Mouse (Mus musculus) neural tube, embryonic 11.5 days (tissue): ENCODE measurements around the gene Trim11. TPM values are rescaled to one million over a fixed set of nuclear protein-coding genes. Genes with fewer than 3 reads are reported as not detected.

Source experiments
- ATAC-seq: fragments of 200-750 bp; cut with Nextera tagmentation; 2 replicates; pipeline ENCODE4 v1.8.0; 2017; ENCODE audit warnings: moderate number of reproducible peaks, mild to moderate bottlenecking, moderate TSS enrichment, moderate library complexity; ENCODE audit not compliant: insufficient read depth, low FRiP score, low TSS enrichment
- DNase-seq: peaks from one replicate; pipeline ENCODE4 v3.0.0-alpha.2; 2015; ENCODE audit warnings: low spot score
- H3K27ac ChIP-seq: fragments of 300-500 bp; sonication (generic); 2 replicates; pipeline ENCODE4 v1.5.1; 2014; ENCODE audit warnings: low read depth, mild to moderate bottlenecking, low read length
- H3K27me3 ChIP-seq: fragments of 300-500 bp; sonication (generic); 2 replicates; pipeline ENCODE4 v1.6.1; 2014; ENCODE audit warnings: mild to moderate bottlenecking, low read length, mixed read lengths; ENCODE audit not compliant: control insufficient read depth, insufficient read depth
- H3K36me3 ChIP-seq: fragments of 300-500 bp; sonication (generic); 2 replicates; pipeline ENCODE4 v1.6.1; 2014; ENCODE audit warnings: mild to moderate bottlenecking, low read length, moderate library complexity, mixed read lengths; ENCODE audit not compliant: control insufficient read depth, insufficient read depth
- H3K4me1 ChIP-seq: fragments of 300-500 bp; sonication (generic); 2 replicates; pipeline ENCODE4 v1.6.1; 2014; ENCODE audit warnings: low read length, mixed read lengths; ENCODE audit not compliant: control insufficient read depth, insufficient read depth
- H3K4me2 ChIP-seq: fragments of 300-500 bp; sonication (generic); 2 replicates; pipeline ENCODE4 v1.6.1; 2014; ENCODE audit warnings: low read depth, mild to moderate bottlenecking, moderate library complexity
- H3K4me3 ChIP-seq: fragments of 300-500 bp; sonication (generic); 2 replicates; pipeline ENCODE4 v1.5.1; 2014; ENCODE audit warnings: low read depth, low read length
- H3K9ac ChIP-seq: fragments of 300-500 bp; sonication (generic); 2 replicates; pipeline ENCODE4 v1.6.1; 2014; ENCODE audit warnings: mild to moderate bottlenecking, low read length
- H3K9me3 ChIP-seq: fragments of 300-500 bp; sonication (generic); 2 replicates; pipeline ENCODE4 v1.6.1; 2016; ENCODE audit warnings: low read length; ENCODE audit not compliant: control insufficient read depth
- WGBS: fragments of 180-500 bp; shearing (Covaris S2); extraction: QIAGEN DNeasy Blood & Tissue Kit; methylation state at CpG from one replicate; pipeline ENCODE4 v1.1.7; 2014; 5-methylcytosine and 5-hydroxymethylcytosine counted together
- microRNA-seq: library from miRNA; unstranded; fragments of <30 nt; microRNA quantifications from one replicate; pipeline ENCODE4, GENCODE M21; 2016
- polyA plus RNA-seq: library from polyadenylated mRNA; unstranded; fragments of >200 nt; fragmentation: Nextera tagmentation; extraction: Ambion mirVana; gene quantifications from 2 replicates; pipeline ENCODE4 v1.2.1, GENCODE M21; 2014

Trim11 gene
- polyA plus RNA-seq, 1 experiment from 2014 or later, result 20.8 TPM

GRCm38 (mm10) chr11:58999830-59000229 lies 21.9 kb downstream of the Trim11 start:
- WGBS, result 89% methylated on average over 6 of the region's 6 CpGs

GRCm38 (mm10) chr11:59000635-59001034 lies 22.7 kb downstream of the Trim11 start:
- no peaks in the 10 kb centered on the region for H3K36me3 ChIP-seq
- no peaks in the 10 kb centered on the region for H3K27me3 ChIP-seq
- no peak overlapping the region for H3K9ac ChIP-seq
- WGBS, result 94% methylated on average over 21 of the region's 21 CpGs
- H3K27ac ChIP-seq, result no peak overlapping the region
- H3K4me2 ChIP-seq, result no peak overlapping the region
- ATAC-seq (no peak), DNase-seq (no peak)
- H3K4me3 ChIP-seq, result no peak overlapping the region
- H3K9me3 ChIP-seq, result no peaks in the 10 kb centered on the region
- no peaks in the 10 kb centered on the region for H3K4me1 ChIP-seq

More at GRCm38 (mm10) chr11:58999830-59000229, 21.9 kb downstream of the Trim11 start:
- H3K4me2 ChIP-seq, result no peak overlapping the region
- no peaks in the 10 kb centered on the region for H3K36me3 ChIP-seq
- no peaks in the 10 kb centered on the region for H3K4me1 ChIP-seq
- H3K4me3 ChIP-seq, result no peak overlapping the region
- no peaks in the 10 kb centered on the region for H3K9me3 ChIP-seq
- H3K27ac ChIP-seq, result no peak overlapping the region
- DNase-seq (no peak), ATAC-seq (no peak)
- H3K9ac ChIP-seq, result no peak overlapping the region
- 0 out of 2 replicates have a peak, but pooled peaks cover 3% of the 10 kb centered on the region for H3K27me3 ChIP-seq

GRCm38 (mm10) chr11:59002327-59003079 lies 24.6 kb downstream of the Trim11 start:
- no peak for ATAC-seq
- Histone ChIP-seq H3K4me2 (no peak overlapping the region), H3K9me3 (no peaks in the 10 kb centered on the region), H3K27ac (no peak overlapping the region), H3K4me1 (no peaks in the 10 kb centered on the region), H3K36me3 (no peaks in the 10 kb centered on the region), H3K4me3 (no peak overlapping the region), H3K27me3 (no peaks in the 10 kb centered on the region), H3K9ac (no peak overlapping the region)
- no peak for DNase-seq
- 75% methylated on average over 7 of the region's 7 CpGs for WGBS

GRCm38 (mm10) chr11:59015052-59015451 lies 37.2 kb downstream of the Trim11 start:
- DNase-seq (peak; percentile 52), ATAC-seq (no peak)
- no peaks in the 10 kb centered on the region for H3K27me3 ChIP-seq
- H3K9ac ChIP-seq, result no peak overlapping the region
- no peaks in the 10 kb centered on the region for H3K36me3 ChIP-seq
- no peak overlapping the region for H3K4me2 ChIP-seq
- no peak overlapping the region for H3K27ac ChIP-seq
- no peak overlapping the region for H3K4me3 ChIP-seq
- WGBS, result 42% methylated on average over 9 of the region's 9 CpGs
- H3K4me1 ChIP-seq, result no peaks in the 10 kb centered on the region
- no peaks in the 10 kb centered on the region for H3K9me3 ChIP-seq

GRCm38 (mm10) chr11:59026411-59026810 lies 48.5 kb downstream of the Trim11 start:
- H3K4me1 ChIP-seq, result 0 out of 2 replicates have a peak, but pooled peaks cover 2% of the 10 kb centered on the region
- H3K9ac ChIP-seq, result no peak overlapping the region
- WGBS, result 59% methylated on average over 6 of the region's 6 CpGs
- no peak for ATAC-seq
- H3K27ac ChIP-seq, result no peak overlapping the region
- no peak overlapping the region for H3K4me2 ChIP-seq
- DNase-seq, result no peak
- no peaks in the 10 kb centered on the region for H3K27me3 ChIP-seq
- H3K4me3 ChIP-seq, result no peak overlapping the region
- no peaks in the 10 kb centered on the region for H3K9me3 ChIP-seq
- no peaks in the 10 kb centered on the region for H3K36me3 ChIP-seq

GRCm38 (mm10) chr11:59029003-59029402 lies 51.1 kb downstream of the Trim11 start:
- Histone ChIP-seq H3K27me3 (no peaks in the 10 kb centered on the region), H3K9ac (no peak overlapping the region), H3K9me3 (no peaks in the 10 kb centered on the region), H3K4me1 (0 out of 2 replicates have a peak, but pooled peaks cover 2% of the 10 kb centered on the region), H3K27ac (no peak overlapping the region), H3K4me3 (no peak overlapping the region), H3K36me3 (no peaks in the 10 kb centered on the region), H3K4me2 (no peak overlapping the region)
- WGBS, result 90% methylated on average over 13 of the region's 13 CpGs
- DNase-seq (no peak), ATAC-seq (no peak)

Small RNAs within 50 kb of the gene (microRNA-seq; reads per million reads assigned to microRNA genes)
- gene Gm44313, result not detected

Other genes with a start within 250 kb of the Trim11 start
- gene Olfr317, start 238.9 kb upstream of the Trim11 start, polyA plus RNA-seq, result not detected in 2 replicates
- not detected in 2 replicates for gene Olfr316, start 225.4 kb upstream of the Trim11 start, polyA plus RNA-seq
- gene Olfr315, start 204.9 kb upstream of the Trim11 start, polyA plus RNA-seq, result not detected in 2 replicates
- not detected in 2 replicates for gene Olfr314, start 195.1 kb upstream of the Trim11 start, polyA plus RNA-seq
- 6.3 and 6.8 TPM in 2 replicates for gene Fam183b, start 176.1 kb upstream of the Trim11 start, polyA plus RNA-seq
- not detected in 2 replicates for gene Olfr313, start 163.1 kb upstream of the Trim11 start, polyA plus RNA-seq
- gene Olfr312, start 148.9 kb upstream of the Trim11 start, polyA plus RNA-seq, result not detected in 2 replicates
- not detected in 2 replicates for gene Olfr311, start 138.8 kb upstream of the Trim11 start, polyA plus RNA-seq
- gene Gm12258, start 130.9 kb upstream of the Trim11 start, polyA plus RNA-seq, result 16.0 and 19.9 TPM in 2 replicates
- gene 2810021J22Rik, start 110.9 kb upstream of the Trim11 start, polyA plus RNA-seq, result 11.0 and 13.0 TPM in 2 replicates
- gene Zfp39, start 73.9 kb upstream of the Trim11 start, polyA plus RNA-seq, result 6.1 and 7.2 TPM in 2 replicates
- gene Btnl10, start 60.2 kb upstream of the Trim11 start, polyA plus RNA-seq, result not detected in 2 replicates
- gene Rnf187, start 39.2 kb upstream of the Trim11 start, polyA plus RNA-seq, result 460 and 493 TPM in 2 replicates
- gene Hist3h2ba, start 29.2 kb upstream of the Trim11 start, polyA plus RNA-seq, result 75.5 and 84.8 TPM in 2 replicates
- 56.3 and 61.4 TPM in 2 replicates for gene Hist3h2a, start 23.4 kb upstream of the Trim11 start, polyA plus RNA-seq
- gene Trim17, start 23.4 kb upstream of the Trim11 start, polyA plus RNA-seq, result 0.74 and 0.88 TPM in 2 replicates
- gene Obscn, start 158.3 kb downstream of the Trim11 start, polyA plus RNA-seq, result 0.88 and 1.1 TPM in 2 replicates
- 1.7 and 2.6 TPM in 2 replicates for gene Iba57, start 185.6 kb downstream of the Trim11 start, polyA plus RNA-seq
- gene Gjc2, start 205.1 kb downstream of the Trim11 start, polyA plus RNA-seq, result 0.28 TPM in 1 of 2 replicates, not detected in the other
- gene Guk1, start 214.1 kb downstream of the Trim11 start, polyA plus RNA-seq, result 101 and 112 TPM in 2 replicates
- gene Mrpl55, start 224.4 kb downstream of the Trim11 start, polyA plus RNA-seq, result 91.6 and 99.3 TPM in 2 replicates
- gene 2310033P09Rik, start 230.2 kb downstream of the Trim11 start, polyA plus RNA-seq, result 31.0 and 33.1 TPM in 2 replicates